8 mouse cellular contexts compared by ENCODE assay signal in genomic region chr7:16314221-16314775, GRCm38 (mm10). TPM values are rescaled to one million over a fixed set of nuclear protein-coding genes. Genes with fewer than 3 reads are reported as not detected.
DNase-seq lines count a peak whose midpoint lies in the region; ATAC-seq and TF ChIP-seq lines count a peak whose summit lies in the region.

No protein-coding gene starts in this region.

- ATAC-seq in forebrain, embryonic 12.5 days (ENCODE audit: low FRiP score) = peak; percentile 40; the same call in 1 of the 2 replicates
- no peak; the same call in 1 of the 2 replicates for ATAC-seq in liver, embryonic 13.5 days (ENCODE audit: low read depth)

- H3K4me1 ChIP-seq in heart, adult 2 months (ENCODE audit: control insufficient read depth, insufficient read depth, low read length) = peaks cover 8% of the 10 kb centered on the region
- peaks cover 57% of the 10 kb centered on the region for H3K4me1 ChIP-seq in E14TG2a.4 (replicated peaks; ENCODE audit: low read depth, low read length)
- H3K4me1 ChIP-seq in forebrain, embryonic 12.5 days = peaks cover 52% of the 10 kb centered on the region
- peaks cover 64% of the 10 kb centered on the region for H3K4me1 ChIP-seq in liver, embryonic 13.5 days (replicated peaks)

- peak overlapping the region; percentile 93 for H3K4me2 ChIP-seq in forebrain, embryonic 12.5 days
- peak overlapping the region; percentile 100 for H3K4me2 ChIP-seq in liver, embryonic 13.5 days

- H3K36me3 ChIP-seq in heart, adult 2 months (ENCODE audit: control insufficient read depth, insufficient read depth, low read length) = no peaks in the 10 kb centered on the region
- H3K36me3 ChIP-seq in E14TG2a.4 (ENCODE audit: insufficient read depth, low read length) = peaks cover 39% of the 10 kb centered on the region
- peaks cover 8% of the 10 kb centered on the region; the same call in 1 of the 2 replicates for H3K36me3 ChIP-seq in forebrain, embryonic 12.5 days (replicated peaks)
- H3K36me3 ChIP-seq in liver, embryonic 13.5 days = peaks cover 17% of the 10 kb centered on the region

- TF ChIP-seq POLR2A in heart, adult 2 months (IDR thresholded peaks at IDR 0.05; ENCODE audit: insufficient read depth, low read depth, low read length) = no peak

- TF ChIP-seq EP300 in heart, adult 2 months (IDR thresholded peaks at IDR 0.05; ENCODE audit: insufficient read depth, low read depth, low read length) = no peak

- no peaks in the 10 kb centered on the region for H3K79me2 ChIP-seq in heart, adult 2 months (replicated peaks; ENCODE audit: control insufficient read depth, insufficient read depth, low read length)

- peak overlapping the region; percentile 100 for H3K27ac ChIP-seq in heart, adult 2 months
- H3K27ac ChIP-seq in forebrain, embryonic 12.5 days = peak overlapping the region; percentile 94
- H3K27ac ChIP-seq in liver, embryonic 13.5 days = peak overlapping the region; percentile 99

- H3K27me3 ChIP-seq in heart, adult 2 months (ENCODE audit: control insufficient read depth, insufficient read depth, low read length) = no peaks in the 10 kb centered on the region
- H3K27me3 ChIP-seq in E14TG2a.4 (ENCODE audit: insufficient read depth, low read length) = peaks cover 15% of the 10 kb centered on the region
- H3K27me3 ChIP-seq in forebrain, embryonic 12.5 days = peaks cover 24% of the 10 kb centered on the region
- H3K27me3 ChIP-seq in liver, embryonic 13.5 days = peaks cover 18% of the 10 kb centered on the region

- peak overlapping the region; percentile 83 for H3K4me3 ChIP-seq in heart, adult 2 months
- H3K4me3 ChIP-seq in E14TG2a.4 (replicated peaks; ENCODE audit: low read length) = peak overlapping the region; percentile 100
- peak overlapping the region; percentile 58 for H3K4me3 ChIP-seq in forebrain, embryonic 12.5 days (replicated peaks)
- peak overlapping the region; percentile 91 for H3K4me3 ChIP-seq in liver, embryonic 13.5 days (replicated peaks)

- DNase-seq in heart, adult 2 months = no peak
- DNase-seq in heart, postnatal 36 days = no peak
- no peak for DNase-seq in liver, embryonic 13.5 days
- no peak for DNase-seq in embryo, embryonic 10.5 days (ENCODE audit: low spot score)
- DNase-seq in right cerebral cortex, adult 2 months (ENCODE audit: low spot score in 2 of 2) = no peak
- no peak for DNase-seq in cerebellum, postnatal 10 days

- peak overlapping the region; percentile 64 for H3K9ac ChIP-seq in heart, adult 2 months (ENCODE audit: low read depth, low read length)
- H3K9ac ChIP-seq in forebrain, embryonic 12.5 days = peak overlapping the region; percentile 80
- peak overlapping the region; percentile 99 for H3K9ac ChIP-seq in liver, embryonic 13.5 days

- 16% methylated on average over 13 of the region's 13 CpGs for WGBS in heart, adult 2 months
- 7% methylated on average over 13 of the region's 13 CpGs for WGBS in forebrain, embryonic 12.5 days
- whole genome bisulfite sequencing in liver, embryonic 13.5 days (ENCODE audit: insufficient replicate concordance) = 18% methylated on average over 13 of the region's 13 CpGs

- H3K9me3 ChIP-seq in E14TG2a.4 (ENCODE audit: low read length) = no peaks in the 10 kb centered on the region
- no peaks in the 10 kb centered on the region for H3K9me3 ChIP-seq in forebrain, embryonic 12.5 days
- H3K9me3 ChIP-seq in liver, embryonic 13.5 days (replicated peaks) = no peaks in the 10 kb centered on the region

- intact Hi-C loops in heart, adult 2 months (cut with DNase I) = loop anchor here (1.0 to 10.0 kb wide), 3 partner anchors 20 to 421 kb away; partner anchors contain the start of genes Ap2s1 and Tmem160
- intact Hi-C loops in heart, postnatal 36 days (cut with DNase I) = loop anchor here (1.0 kb wide), 1 partner anchor 20 kb away; no protein-coding TSS in a partner anchor

- no peak; the same call in 1 of the 2 replicates for TF ChIP-seq CTCF in heart, adult 2 months (IDR thresholded peaks at IDR 0.05)
- no peak for TF ChIP-seq CTCF in E14TG2a.4 (conservative IDR thresholded peaks at IDR 0.05; ENCODE audit: low read length)

RNA-seq across cellular contexts. Expression of gene Bbc3, which starts 6.1 kb away (rescaled TPM):
- total RNA-seq in heart, adult 2 months (2021) = 1 to 10 TPM; 2.1 to 3.2 TPM
- 2.4 and 3.3 TPM in 2 replicates for polyA plus RNA-seq in heart, adult 2 months (2012; rRNA removed)
- total RNA-seq in heart, postnatal 36 days (2021) = 1 to 10 TPM; 3.1 to 5.0 TPM
- 12.8 and 14.6 TPM in 2 replicates for polyA plus RNA-seq in forebrain, embryonic 12.5 days (2016; fragmentation: Nextera tagmentation; extraction: Ambion mirVana)
- 4.1 and 4.5 TPM in 2 replicates for polyA plus RNA-seq in liver, embryonic 13.5 days (2015; fragmentation: Nextera tagmentation; extraction: Ambion mirVana)

RNA-seq across cellular contexts. Expression of gene Ccdc9, which starts 27.7 kb away (rescaled TPM):
- total RNA-seq in heart, adult 2 months (2021) = 10 to 100 TPM; 33.1 to 46.7 TPM
- polyA plus RNA-seq in heart, adult 2 months (2012; rRNA removed) = 21.8 and 22.1 TPM in 2 replicates
- 10 to 100 TPM; 34.6 to 36.9 TPM for total RNA-seq in heart, postnatal 36 days (2021)
- polyA plus RNA-seq in forebrain, embryonic 12.5 days (2016; fragmentation: Nextera tagmentation; extraction: Ambion mirVana) = 42.3 and 44.6 TPM in 2 replicates
- polyA plus RNA-seq in liver, embryonic 13.5 days (2015; fragmentation: Nextera tagmentation; extraction: Ambion mirVana) = 12.6 and 17.5 TPM in 2 replicates

RNA-seq across cellular contexts. Expression of gene Inafm1, which starts 40.9 kb away (rescaled TPM):
- 10 to 100 TPM; 15.4 to 17.4 TPM for total RNA-seq in heart, adult 2 months (2021)
- 12.8 and 16.3 TPM in 2 replicates for polyA plus RNA-seq in heart, adult 2 months (2012; rRNA removed)
- total RNA-seq in heart, postnatal 36 days (2021) = 10 to 100 TPM; 17.0 to 17.8 TPM
- 13.4 and 14.5 TPM in 2 replicates for polyA plus RNA-seq in forebrain, embryonic 12.5 days (2016; fragmentation: Nextera tagmentation; extraction: Ambion mirVana)
- 3.9 and 4.4 TPM in 2 replicates for polyA plus RNA-seq in liver, embryonic 13.5 days (2015; fragmentation: Nextera tagmentation; extraction: Ambion mirVana)

RNA-seq across cellular contexts. Expression of gene C5ar1, which starts 55.0 kb away (rescaled TPM):
- 1 to 10 TPM; 7.9 to 8.1 TPM for total RNA-seq in heart, adult 2 months (2021)
- 10.0 TPM in 2 replicates for polyA plus RNA-seq in heart, adult 2 months (2012; rRNA removed)
- total RNA-seq in heart, postnatal 36 days (2021) = 1 to 10 TPM; 6.4 to 7.8 TPM
- 0.70 and 0.73 TPM in 2 replicates for polyA plus RNA-seq in forebrain, embryonic 12.5 days (2016; fragmentation: Nextera tagmentation; extraction: Ambion mirVana)
- 1.4 TPM in 2 replicates for polyA plus RNA-seq in liver, embryonic 13.5 days (2015; fragmentation: Nextera tagmentation; extraction: Ambion mirVana)
